Mouse (Mus musculus) v-Abl transformed pro-B cells (cell line): ENCODE data around the gene Clpb.

Source experiments
- in situ Hi-C, 2 experiments: fragments of 400-800 bp; cut with MboI; formaldehyde crosslinking; loops; one replicate each; pipeline ENCODE4 v1.15.1; 2025; ENCODE audit not compliant: unreplicated experiment in 2 of 2

The Clpb gene

GRCm38 (mm10) chr7:101837606-101838471, 174.4 kb downstream of the Clpb start, which contains the start of gene Inppl1:
Gene Inppl1, minus strand, starts transcription at chr7:101838229.
- in situ Hi-C loops = no loop called here

DNA sequence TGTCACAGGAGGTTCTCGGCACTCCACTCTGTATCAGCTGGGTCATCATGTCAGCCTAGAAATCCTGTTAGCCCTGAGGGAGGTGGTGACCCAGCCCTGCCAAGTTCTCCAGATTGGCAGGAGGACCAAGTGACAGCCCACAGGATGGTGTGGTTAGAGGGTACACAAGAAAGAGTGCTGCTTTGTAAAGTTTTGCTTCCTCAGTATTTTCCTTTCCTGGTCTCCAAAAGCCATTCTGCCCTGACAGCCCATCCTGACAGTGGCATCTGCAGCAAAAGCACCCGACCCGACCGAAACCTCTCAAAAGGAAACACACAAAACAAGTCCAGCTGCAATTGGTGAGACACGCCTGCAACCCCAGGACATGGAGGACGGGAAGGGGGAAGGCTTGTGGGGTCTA, 180.8 kb downstream of the Clpb start:
- in situ Hi-C loops = no loop called here
